Mouse (Mus musculus) layer of hippocampus, adult 18-20 months (tissue): ENCODE measurements around the gene Tnpo1. TPM values are rescaled to one million over a fixed set of nuclear protein-coding genes. Genes with fewer than 3 reads are reported as not detected.

Experiments used
- total RNA-seq, 2 experiments: library from RNA; stranded (reverse); gene quantifications; 2 replicates each; pipeline ENCODE4 v1.2.3; 2021

Gene Tnpo1
- total RNA-seq, 2 experiments from 2014 or later, result 67.0 to 67.5 TPM

Other genes with a start within 250 kb of the Tnpo1 start
- 1 to 10 TPM in 1 of 2 experiments, under 1 TPM in 1; 0.96 to 1.6 TPM for gene Tmem171, start 231.6 kb downstream of the Tnpo1 start, total RNA-seq
- gene Fcho2, start 110.9 kb downstream of the Tnpo1 start, total RNA-seq, result 10 to 100 TPM; 37.6 to 38.9 TPM
- not detected for gene 1700024P04Rik, start 58.2 kb upstream of the Tnpo1 start, total RNA-seq